Mouse (Mus musculus): ENCODE results near the gene Htr2b.

Gene Htr2b

GRCm38 (mm10) chr1:86111779-86112178 lies at the start of gene Htr2b:
Htr2b (minus strand) TSS chr1:86111970.
- peak; percentile 53 for DNase-seq (ENCODE audit: low spot score in 2 of 2)

GRCm38 (mm10) chr1:86161061-86161460 lies 49.3 kb upstream of the Htr2b start:
- no peak for DNase-seq (ENCODE audit: low spot score in 2 of 2)

- no peak for DNase-seq (ENCODE audit: low spot score in 2 of 2)
These were observed 48.7 kb upstream of the Htr2b start for GRCm38 (mm10) chr1:86160479-86160878.

GRCm38 (mm10) chr1:86160059-86160458 lies 48.3 kb upstream of the Htr2b start:
- DNase-seq (ENCODE audit: low spot score in 2 of 2) = no peak

GRCm38 (mm10) chr1:86156595-86156994 lies 44.8 kb upstream of the Htr2b start:
- DNase-seq (ENCODE audit: low spot score in 2 of 2) = no peak

- no peak for DNase-seq (ENCODE audit: low spot score in 2 of 2)
These were observed 44.3 kb upstream of the Htr2b start for GRCm38 (mm10) chr1:86156075-86156474.

- DNase-seq (ENCODE audit: low spot score in 2 of 2) = no peak
These were observed 43.0 kb upstream of the Htr2b start for GRCm38 (mm10) chr1:86154824-86155164.

- DNase-seq (ENCODE audit: low spot score in 2 of 2) = peak; percentile 97 to 98
These were observed 42.5 kb upstream of the Htr2b start, which contains the start of gene Armc9 for GRCm38 (mm10) chr1:86154133-86154823. Armc9 (plus strand) TSS chr1:86154780.

- no peak for DNase-seq (ENCODE audit: low spot score in 2 of 2)
These were observed 40.8 kb upstream of the Htr2b start for GRCm38 (mm10) chr1:86152618-86153017.

- DNase-seq (ENCODE audit: low spot score in 2 of 2) = no peak
These were observed 39.6 kb upstream of the Htr2b start for GRCm38 (mm10) chr1:86151376-86151775.

GRCm38 (mm10) chr1:86150929-86151328 lies 39.2 kb upstream of the Htr2b start:
- no peak for DNase-seq (ENCODE audit: low spot score in 2 of 2)

- no peak for DNase-seq (ENCODE audit: low spot score in 2 of 2)
These were observed 36.4 kb upstream of the Htr2b start for GRCm38 (mm10) chr1:86148161-86148560.

GRCm38 (mm10) chr1:86147557-86147956 lies 35.8 kb upstream of the Htr2b start:
- DNase-seq (ENCODE audit: low spot score in 2 of 2) = no peak

GRCm38 (mm10) chr1:86146293-86146692 lies 34.5 kb upstream of the Htr2b start:
- DNase-seq (ENCODE audit: low spot score in 2 of 2) = no peak

- DNase-seq (ENCODE audit: low spot score in 2 of 2) = no peak
These were observed 32.5 kb upstream of the Htr2b start for GRCm38 (mm10) chr1:86144001-86144944.

- no peak for DNase-seq (ENCODE audit: low spot score in 2 of 2)
These were observed 31.4 kb upstream of the Htr2b start for GRCm38 (mm10) chr1:86143165-86143564.

- DNase-seq (ENCODE audit: low spot score in 2 of 2) = no peak
These were observed 29.3 kb upstream of the Htr2b start for GRCm38 (mm10) chr1:86141081-86141480.

- no peak for DNase-seq (ENCODE audit: low spot score in 2 of 2)
These were observed 23.5 kb upstream of the Htr2b start for GRCm38 (mm10) chr1:86135315-86135714.

- no peak for DNase-seq (ENCODE audit: low spot score in 2 of 2)
These were observed 21.6 kb upstream of the Htr2b start, which contains the start of gene Gm21972 for GRCm38 (mm10) chr1:86133337-86133736. Gm21972 (plus strand) TSS chr1:86133637.

- no peak for DNase-seq (ENCODE audit: low spot score in 2 of 2)
These were observed 14.3 kb upstream of the Htr2b start for GRCm38 (mm10) chr1:86126036-86126435.

- DNase-seq (ENCODE audit: low spot score in 2 of 2) = no peak
These were observed 7.8 kb upstream of the Htr2b start for GRCm38 (mm10) chr1:86119549-86119948.

- no peak for DNase-seq (ENCODE audit: low spot score in 2 of 2)
These were observed 2.4 kb upstream of the Htr2b start for GRCm38 (mm10) chr1:86114141-86114540.

GRCm38 (mm10) chr1:86105054-86105453 lies 6.7 kb downstream of the Htr2b start:
- DNase-seq (ENCODE audit: low spot score in 2 of 2) = no peak

Data from right cerebral cortex, adult 2 months (tissue).